Mouse (Mus musculus): ENCODE results near the gene Nipsnap2. TPM values are rescaled to one million over a fixed set of nuclear protein-coding genes. Genes with fewer than 3 reads are reported as not detected.
"Not testable (repeated sequence)": the region's sequence is repeated elsewhere in the genome, so short reads cannot be mapped to it uniquely, and the experiment has no call there.

The Nipsnap2 gene
- 55.0 and 57.8 TPM in 2 replicates for polyA plus RNA-seq (2012; rRNA removed)

- DNase-seq (ENCODE audit: low read depth) = no peak
These were observed at the start of gene Nipsnap2 for GRCm38 (mm10) chr5:129724834-129725773. Gene Nipsnap2, plus strand, starts transcription at chr5:129725063.

DNA sequence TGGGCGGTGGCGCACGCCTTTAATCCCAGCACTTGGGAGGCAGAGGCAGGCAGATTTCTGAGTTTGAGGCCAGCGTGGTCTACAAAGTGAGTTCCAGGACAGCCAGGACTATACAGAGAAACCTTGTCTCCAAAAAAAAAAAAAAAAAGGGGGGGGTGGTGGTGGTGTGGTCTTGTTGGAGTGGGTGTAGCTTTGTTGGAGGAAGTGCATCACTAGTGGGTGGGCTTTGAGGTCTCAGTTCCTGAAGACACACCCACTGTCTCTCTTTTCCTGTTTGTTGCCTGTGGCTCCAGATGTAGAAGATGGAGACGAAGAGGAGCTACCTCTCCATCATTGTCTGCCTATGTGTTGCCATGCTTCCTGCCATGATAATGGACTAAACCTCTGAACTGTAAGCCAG lies 39.7 kb upstream of the Nipsnap2 start:
- not testable (repeated sequence) for DNase-seq (ENCODE audit: low read depth)

- DNase-seq (ENCODE audit: low read depth) = no peak
These were observed 37.2 kb upstream of the Nipsnap2 start for GRCm38 (mm10) chr5:129687621-129688020.

GRCm38 (mm10) chr5:129690528-129690927 lies 34.3 kb upstream of the Nipsnap2 start:
- DNase-seq (ENCODE audit: low read depth) = no peak

DNA sequence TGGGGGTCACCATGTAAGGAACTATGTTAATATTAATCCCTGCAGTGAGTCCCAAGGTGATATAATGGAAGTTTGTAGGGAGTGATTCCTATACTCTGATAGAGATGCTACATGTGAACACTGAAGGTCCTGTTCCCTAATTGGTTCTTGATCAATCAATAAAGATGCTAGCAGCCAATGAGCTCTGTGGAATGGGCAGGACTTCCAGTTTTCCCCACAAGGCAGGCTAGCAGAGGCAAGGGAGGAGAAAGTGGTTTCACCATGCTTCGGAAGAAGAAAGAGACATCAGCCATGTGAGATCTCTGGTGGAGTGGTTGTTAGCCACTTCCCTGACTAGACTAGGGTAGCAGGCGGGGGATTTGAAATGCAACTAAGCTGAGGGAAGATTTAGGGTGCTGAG lies 24.4 kb upstream of the Nipsnap2 start:
- no peak for DNase-seq (ENCODE audit: low read depth)

DNA sequence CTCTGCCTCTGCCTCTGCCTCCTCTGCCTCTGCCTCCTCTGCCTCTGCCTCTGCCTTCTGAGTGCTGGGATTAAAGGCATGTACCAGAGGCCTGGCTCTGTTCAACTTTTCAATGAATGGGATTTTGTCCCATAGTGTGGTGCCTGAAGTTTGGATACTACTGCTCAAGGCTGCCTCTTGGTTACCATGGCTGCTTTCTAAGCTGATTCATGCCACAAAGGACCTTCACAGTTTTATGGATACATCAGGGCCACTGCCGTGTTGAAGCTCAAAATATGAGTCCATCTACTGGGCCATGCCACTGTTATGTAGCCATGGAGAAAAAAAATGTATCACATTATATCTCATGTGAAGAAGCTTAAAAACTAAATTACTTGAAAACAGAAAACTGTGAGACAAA lies 23.2 kb upstream of the Nipsnap2 start:
- no peak for DNase-seq (ENCODE audit: low read depth)

- DNase-seq (ENCODE audit: low read depth) = no peak
These were observed 21.5 kb upstream of the Nipsnap2 start for GRCm38 (mm10) chr5:129703368-129703767.

GRCm38 (mm10) chr5:129708412-129708811 lies 16.5 kb upstream of the Nipsnap2 start, which contains the start of gene Sept14:
Gene Sept14, minus strand, starts transcription at chr5:129708512.
- no peak for DNase-seq (ENCODE audit: low read depth)

- no peak for DNase-seq (ENCODE audit: low read depth)
These were observed 9.5 kb upstream of the Nipsnap2 start, which contains the start of gene Mrps17 for GRCm38 (mm10) chr5:129715326-129715861. Gene Mrps17, plus strand, starts transcription at chr5:129715497.

DNA sequence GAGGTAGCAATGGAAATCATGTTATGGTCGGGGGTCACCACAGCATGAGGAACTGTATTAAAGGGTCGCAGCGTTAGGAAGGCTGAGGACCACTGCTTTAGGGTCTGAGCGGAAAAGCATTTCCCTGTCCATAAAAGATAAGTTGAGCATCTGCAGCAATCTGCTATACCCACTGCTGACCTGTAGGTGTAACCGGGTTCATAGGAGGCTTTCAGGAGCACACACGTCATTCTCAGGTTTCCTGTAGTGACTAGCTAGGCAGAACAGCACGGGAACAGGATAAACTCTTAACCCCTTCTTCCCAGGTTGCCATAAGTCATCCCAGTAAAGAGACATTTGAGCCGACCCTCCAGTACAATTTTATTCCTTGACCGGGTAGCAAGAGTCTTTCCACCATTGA lies 7.8 kb upstream of the Nipsnap2 start:
- DNase-seq (ENCODE audit: low read depth) = no peak

DNA sequence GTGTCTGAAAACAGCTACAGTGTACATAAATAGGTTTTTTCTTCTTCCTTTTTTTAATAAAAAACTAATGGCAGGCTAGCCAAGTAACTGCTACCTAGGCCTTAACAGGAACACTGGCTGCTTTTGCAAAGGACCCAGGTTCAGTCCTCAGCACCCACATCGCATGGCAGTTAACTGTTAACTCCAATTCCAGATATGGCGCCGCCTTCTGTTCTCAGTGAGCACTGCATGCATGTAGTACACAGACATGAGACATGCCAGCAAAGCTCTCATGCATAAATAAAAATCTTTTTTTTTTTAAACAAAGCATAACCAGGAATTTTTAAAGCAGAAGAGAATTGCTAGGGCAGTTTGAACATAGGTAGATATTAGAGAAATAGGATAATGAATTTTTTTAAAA lies 4.7 kb upstream of the Nipsnap2 start:
- DNase-seq (ENCODE audit: low read depth) = no peak

- DNase-seq (ENCODE audit: low read depth) = no peak
These were observed 595 bp upstream of the Nipsnap2 start for GRCm38 (mm10) chr5:129724268-129724667.

- no peak for DNase-seq (ENCODE audit: low read depth)
These were observed 1.0 kb downstream of the Nipsnap2 start for GRCm38 (mm10) chr5:129725774-129726392.

DNA sequence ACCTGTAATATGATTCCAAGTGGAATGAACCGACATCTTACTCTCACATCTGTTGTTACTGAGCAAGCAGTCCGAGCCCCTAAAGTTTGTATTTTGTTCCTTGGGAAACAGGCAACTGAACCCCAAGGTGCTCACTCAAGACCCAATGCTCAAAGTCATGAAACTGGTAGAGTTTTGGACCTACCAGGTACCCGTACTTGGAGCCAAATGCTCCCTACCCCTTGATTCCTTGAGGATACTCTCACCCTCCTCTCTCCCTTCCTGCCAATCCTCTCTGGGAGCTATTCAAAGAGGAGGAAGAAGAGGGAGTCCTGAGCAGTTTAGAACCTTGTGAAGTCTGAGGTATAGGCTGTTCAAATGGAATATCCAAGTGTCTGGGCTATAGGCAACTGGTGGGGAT lies 1.9 kb downstream of the Nipsnap2 start:
- DNase-seq (ENCODE audit: low read depth) = no peak

GRCm38 (mm10) chr5:129729286-129729685 lies 4.4 kb downstream of the Nipsnap2 start:
- DNase-seq (ENCODE audit: low read depth) = no peak

DNA sequence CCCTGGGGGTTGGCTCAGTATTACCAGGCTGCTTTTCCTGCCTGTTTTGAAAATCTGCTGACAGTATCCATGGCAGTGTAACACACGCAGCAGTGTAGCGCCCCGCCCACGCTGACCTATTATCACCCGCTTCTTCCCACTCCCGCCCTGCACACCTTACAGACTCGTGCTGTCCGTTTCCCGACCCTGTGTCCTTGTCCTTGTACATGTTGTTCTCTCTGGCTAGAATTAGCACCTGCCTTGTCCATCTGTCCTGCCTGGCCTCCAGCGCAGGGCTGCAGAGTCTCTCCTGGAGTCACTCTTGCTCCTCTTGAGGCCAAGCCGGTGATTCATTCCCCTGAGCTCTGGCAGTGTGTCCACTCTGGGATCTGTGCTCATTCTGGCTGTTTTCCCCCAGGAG lies 5.5 kb downstream of the Nipsnap2 start:
- DNase-seq (ENCODE audit: low read depth) = no peak

- DNase-seq (ENCODE audit: low read depth) = no peak
These were observed 6.2 kb downstream of the Nipsnap2 start for GRCm38 (mm10) chr5:129731021-129731420.

GRCm38 (mm10) chr5:129740976-129741375 lies 16.1 kb downstream of the Nipsnap2 start:
- no peak for DNase-seq (ENCODE audit: low read depth)

- no peak for DNase-seq (ENCODE audit: low read depth)
These were observed 18.1 kb downstream of the Nipsnap2 start for GRCm38 (mm10) chr5:129742903-129743488.

GRCm38 (mm10) chr5:129744050-129744449 lies 19.2 kb downstream of the Nipsnap2 start:
- DNase-seq (ENCODE audit: low read depth) = no peak

- DNase-seq (ENCODE audit: low read depth) = no peak
These were observed 32.0 kb downstream of the Nipsnap2 start for GRCm38 (mm10) chr5:129756886-129757285.

- no peak for DNase-seq (ENCODE audit: low read depth)
These were observed 35.1 kb downstream of the Nipsnap2 start for GRCm38 (mm10) chr5:129759929-129760480.
